Mouse (Mus musculus) erythroblast, embryonic 14.5 days (primary cell): ENCODE data around the gene Sgk1.

Experiments
- GATA1 ChIP-seq: IDR thresholded peaks from 2 replicates; pipeline ENCODE4 v1.6.1; 2012; ENCODE audit warnings: low read length, inconsistent platforms, mixed read lengths
- TAL1 ChIP-seq: IDR thresholded peaks from 3 replicates; pipeline ENCODE4 v1.6.1; 2012; ENCODE audit warnings: low read length, inconsistent platforms, mixed read lengths

GRCm38 (mm10) chr10:21992834-21993514 is 111.0 kb downstream of the Sgk1 start:
- TF ChIP-seq TAL1 = no peak
- TF ChIP-seq GATA1 = no peak
